In genomic region chr12:49377281-49377970, GRCm38 (mm10) we compare ENCODE assay signal across 14 mouse cellular contexts. TPM values are rescaled to one million over a fixed set of nuclear protein-coding genes. Genes with fewer than 3 reads are reported as not detected.
DNase-seq lines count a peak whose midpoint lies in the region; ATAC-seq and TF ChIP-seq lines count a peak whose summit lies in the region.
"Had no signal": no experiment of that assay in that cellular context is flagged by ENCODE, and none has a peak within 500 bp of the region (broad histone marks: within the 10 kb centered on the region; RNA-seq: fewer than 3 reads in every experiment).

No protein-coding gene starts in this region.

- no peaks in the 10 kb centered on the region for H3K36me3 ChIP-seq in kidney, adult 2 months (ENCODE audit: control insufficient read depth, insufficient read depth, low read length)
- no peaks in the 10 kb centered on the region for H3K36me3 ChIP-seq in midbrain, embryonic 14.5 days (ENCODE audit: control insufficient read depth, insufficient read depth, low read length)

- no peak overlapping the region for H3K4me3 ChIP-seq in kidney, adult 2 months (ENCODE audit: insufficient read depth, low read depth, low read length)
- H3K4me3 ChIP-seq in midbrain, embryonic 14.5 days (replicated peaks; ENCODE audit: low read depth, low read length) = no peak overlapping the region

- 4% methylated on average over 15 of the region's 15 CpGs for WGBS in kidney, adult 2 months
- WGBS in midbrain, embryonic 14.5 days = 2% methylated on average over 15 of the region's 15 CpGs

- no peak for ATAC-seq in midbrain, embryonic 14.5 days (ENCODE audit: low FRiP score, low TSS enrichment)

- H3K9ac ChIP-seq in midbrain, embryonic 14.5 days (replicated peaks; ENCODE audit: low read length) = no peak overlapping the region

- no peaks in the 10 kb centered on the region for H3K4me1 ChIP-seq in kidney, adult 2 months (ENCODE audit: control insufficient read depth, insufficient read depth, low read length)
- no peaks in the 10 kb centered on the region for H3K4me1 ChIP-seq in midbrain, embryonic 14.5 days (ENCODE audit: control insufficient read depth, insufficient read depth, low read length)

- no peak overlapping the region for H3K4me2 ChIP-seq in midbrain, embryonic 14.5 days (ENCODE audit: low read length)

- intact Hi-C loops in heart, postnatal 25 days (cut with DNase I) = loop anchor here (10.0 kb wide), 2 partner anchors 577 to 927 kb away; no protein-coding TSS in a partner anchor

- H3K9me3 ChIP-seq in midbrain, embryonic 14.5 days (ENCODE audit: control insufficient read depth, low read length) = no peaks in the 10 kb centered on the region

- no peak for TF ChIP-seq POLR2A in kidney, adult 2 months (IDR thresholded peaks at IDR 0.05; ENCODE audit: low read depth, low read length)

- H3K27me3 ChIP-seq in kidney, adult 2 months (replicated peaks; ENCODE audit: control insufficient read depth, insufficient read depth, low read length) = peaks cover 1% of the 10 kb centered on the region
- H3K27me3 ChIP-seq in midbrain, embryonic 14.5 days (ENCODE audit: control insufficient read depth, insufficient read depth, low read length) = peaks cover 96% of the 10 kb centered on the region

- DNase-seq in kidney, adult 2 months = peak; percentile 0
- no peak for DNase-seq in kidney, postnatal 14 days
- DNase-seq in embryo, embryonic 10.5 days (ENCODE audit: low spot score) = peak; percentile 68
- peak; percentile 66 to 68 for DNase-seq in frontal cortex, postnatal 36 days (ENCODE audit: low spot score in 2 of 2)
- peak; percentile 46 for DNase-seq in midbrain, embryonic 14.5 days
- no peak for DNase-seq in heart, postnatal 25 days (ENCODE audit: low spot score)
- no peak for DNase-seq in urinary bladder, adult 2 months (ENCODE audit: low spot score)
- no peak for DNase-seq in testis, postnatal 14 days (ENCODE audit: low spot score)
- DNase-seq: kidney, postnatal 10 days had no signal

- no peak for TF ChIP-seq CTCF in kidney, adult 2 months (conservative IDR thresholded peaks at IDR 0.05; ENCODE audit: insufficient read depth, insufficient read length, low read depth, low read length)

- H3K27ac ChIP-seq in kidney, adult 2 months (ENCODE audit: insufficient read depth, low read depth, low read length) = no peak overlapping the region
- no peak overlapping the region for H3K27ac ChIP-seq in midbrain, embryonic 14.5 days (replicated peaks; ENCODE audit: low read depth, low read length)

RNA-seq across cellular contexts. Expression of gene Foxg1, which starts 5.0 kb away (rescaled TPM):
- not detected in 2 replicates for polyA plus RNA-seq in kidney, adult 2 months (2012; rRNA removed)
- polyA plus RNA-seq in midbrain, embryonic 14.5 days (2014; fragmentation: Nextera tagmentation; extraction: Ambion mirVana) = 0.16 and 0.28 TPM in 2 replicates
- not detected for total RNA-seq in heart, postnatal 25 days (2021)
- not detected in 2 replicates for polyA plus RNA-seq in urinary bladder, adult 2 months (2012; rRNA removed)
- total RNA-seq: common myeloid progenitor, adult 5-6 weeks; liver, adult 2 months; megakaryocyte progenitor cell, adult 5-6 weeks had no signal
- polyA plus RNA-seq: C2C12; liver, adult 2 months had no signal

RNA-seq across cellular contexts. Expression of gene Gm43517, which starts 7.5 kb away (rescaled TPM):
- polyA plus RNA-seq in kidney, adult 2 months (2012; rRNA removed) = not detected in 2 replicates
- polyA plus RNA-seq in midbrain, embryonic 14.5 days (2014; fragmentation: Nextera tagmentation; extraction: Ambion mirVana) = not detected in 2 replicates
- not detected for total RNA-seq in heart, postnatal 25 days (2021)
- polyA plus RNA-seq in urinary bladder, adult 2 months (2012; rRNA removed) = not detected in 2 replicates
- total RNA-seq: common myeloid progenitor, adult 5-6 weeks; liver, adult 2 months; megakaryocyte progenitor cell, adult 5-6 weeks had no signal
- polyA plus RNA-seq: C2C12; heart, embryonic 16.5 days; liver, adult 2 months had no signal

Comparison
In these comparisons a context has a peak if more than half of its experiments do, and no peak if none do; other contexts are left out.
1. DNase-seq: peak in kidney, adult 2 months (single experiment), embryo, embryonic 10.5 days (single experiment), frontal cortex, postnatal 36 days (2 of 2) and midbrain, embryonic 14.5 days (single experiment); none in kidney, postnatal 14 days (single experiment), heart, postnatal 25 days (single experiment), urinary bladder, adult 2 months (single experiment) and testis, postnatal 14 days (single experiment).